Mouse (Mus musculus): Measurements from ENCODE around the gene Usf3. TPM values are rescaled to one million over a fixed set of nuclear protein-coding genes. Genes with fewer than 3 reads are reported as not detected.

The Usf3 gene
- total and polyA plus RNA-seq, 2 experiments: 6.9 to 9.4 TPM

GRCm38 (mm10) chr16:44216417-44216816 lies 43.4 kb downstream of the Usf3 start:
- no peak overlapping the region for H3K4me3 ChIP-seq (ENCODE audit: insufficient read depth, low read depth, low read length)
- 96% methylated on average over 7 of the region's 7 CpGs for WGBS
- no peaks in the 10 kb centered on the region for H3K4me1 ChIP-seq (ENCODE audit: control insufficient read depth, insufficient read depth, low read length)
- no peaks in the 10 kb centered on the region for H3K79me2 ChIP-seq (ENCODE audit: control insufficient read depth, insufficient read depth, low read length)
- no peaks in the 10 kb centered on the region for H3K27me3 ChIP-seq (ENCODE audit: control insufficient read depth, insufficient read depth, low read length)
- H3K9ac ChIP-seq (ENCODE audit: low read depth, low read length): no peak overlapping the region
- H3K27ac ChIP-seq (replicated peaks; ENCODE audit: insufficient read depth, low read depth, low read length): no peak overlapping the region
- no peak for TF ChIP-seq POLR2A (IDR thresholded peaks at IDR 0.05; ENCODE audit: extremely low read depth, insufficient read depth, low read length)
- no peak for TF ChIP-seq CTCF (IDR thresholded peaks at IDR 0.05; ENCODE audit: low read depth, low read length)
- DNase-seq (ENCODE audit: extremely low read depth, low read depth, low spot score): no peak
- H3K36me3 ChIP-seq (ENCODE audit: control insufficient read depth, insufficient read depth, low read length): peaks cover 46% of the 10 kb centered on the region

- Histone ChIP-seq H3K4me3 (ENCODE audit: insufficient read depth, low read depth, low read length) (no peak overlapping the region), H3K27ac (replicated peaks; ENCODE audit: insufficient read depth, low read depth, low read length) (no peak overlapping the region), H3K9ac (ENCODE audit: low read depth, low read length) (no peak overlapping the region), H3K4me1 (ENCODE audit: control insufficient read depth, insufficient read depth, low read length) (no peaks in the 10 kb centered on the region), H3K79me2 (ENCODE audit: control insufficient read depth, insufficient read depth, low read length) (no peaks in the 10 kb centered on the region), H3K36me3 (ENCODE audit: control insufficient read depth, insufficient read depth, low read length) (peaks cover 9% of the 10 kb centered on the region; the same call in 1 of the 2 replicates), H3K27me3 (ENCODE audit: control insufficient read depth, insufficient read depth, low read length) (no peaks in the 10 kb centered on the region)
- TF ChIP-seq POLR2A (IDR thresholded peaks at IDR 0.05; ENCODE audit: extremely low read depth, insufficient read depth, low read length) (no peak), CTCF (IDR thresholded peaks at IDR 0.05; ENCODE audit: low read depth, low read length) (no peak)
- 60% methylated on average over 6 of the region's 6 CpGs for WGBS
- DNase-seq (ENCODE audit: extremely low read depth, low read depth, low spot score): no peak
These were observed 48.4 kb downstream of the Usf3 start for GRCm38 (mm10) chr16:44221463-44221862.

- DNase-seq (ENCODE audit: extremely low read depth, low read depth, low spot score): no peak
- Histone ChIP-seq H3K27me3 (ENCODE audit: control insufficient read depth, insufficient read depth, low read length) (no peaks in the 10 kb centered on the region), H3K79me2 (ENCODE audit: control insufficient read depth, insufficient read depth, low read length) (no peaks in the 10 kb centered on the region), H3K9ac (ENCODE audit: low read depth, low read length) (no peak overlapping the region), H3K4me3 (ENCODE audit: insufficient read depth, low read depth, low read length) (no peak overlapping the region), H3K27ac (replicated peaks; ENCODE audit: insufficient read depth, low read depth, low read length) (no peak overlapping the region), H3K36me3 (ENCODE audit: control insufficient read depth, insufficient read depth, low read length) (no peaks in the 10 kb centered on the region), H3K4me1 (ENCODE audit: control insufficient read depth, insufficient read depth, low read length) (no peaks in the 10 kb centered on the region)
- TF ChIP-seq CTCF (IDR thresholded peaks at IDR 0.05; ENCODE audit: low read depth, low read length) (no peak), POLR2A (IDR thresholded peaks at IDR 0.05; ENCODE audit: extremely low read depth, insufficient read depth, low read length) (no peak)
- 89% methylated on average over 13 of the region's 13 CpGs for WGBS
These were observed 53.8 kb downstream of the Usf3 start for GRCm38 (mm10) chr16:44226706-44227291.

GRCm38 (mm10) chr16:44233019-44233418 lies 60.0 kb downstream of the Usf3 start:
- H3K4me3 ChIP-seq (ENCODE audit: insufficient read depth, low read depth, low read length): no peak overlapping the region
- no peak overlapping the region for H3K27ac ChIP-seq (replicated peaks; ENCODE audit: insufficient read depth, low read depth, low read length)
- DNase-seq (ENCODE audit: extremely low read depth, low read depth, low spot score): no peak
- no peaks in the 10 kb centered on the region for H3K36me3 ChIP-seq (ENCODE audit: control insufficient read depth, insufficient read depth, low read length)
- no peaks in the 10 kb centered on the region for H3K4me1 ChIP-seq (ENCODE audit: control insufficient read depth, insufficient read depth, low read length)
- WGBS: 84% methylated on average over 7 of the region's 7 CpGs
- TF ChIP-seq CTCF (IDR thresholded peaks at IDR 0.05; ENCODE audit: low read depth, low read length) (no peak), POLR2A (IDR thresholded peaks at IDR 0.05; ENCODE audit: extremely low read depth, insufficient read depth, low read length) (no peak)
- H3K27me3 ChIP-seq (ENCODE audit: control insufficient read depth, insufficient read depth, low read length): no peaks in the 10 kb centered on the region
- H3K79me2 ChIP-seq (ENCODE audit: control insufficient read depth, insufficient read depth, low read length): no peaks in the 10 kb centered on the region
- H3K9ac ChIP-seq (ENCODE audit: low read depth, low read length): no peak overlapping the region

GRCm38 (mm10) chr16:44237836-44238235 lies 64.8 kb downstream of the Usf3 start:
- 88% methylated on average over 3 of the region's 3 CpGs for WGBS
- H3K4me3 ChIP-seq (ENCODE audit: insufficient read depth, low read depth, low read length): no peak overlapping the region
- H3K27me3 ChIP-seq (ENCODE audit: control insufficient read depth, insufficient read depth, low read length): no peaks in the 10 kb centered on the region
- no peak overlapping the region for H3K9ac ChIP-seq (ENCODE audit: low read depth, low read length)
- TF ChIP-seq CTCF (IDR thresholded peaks at IDR 0.05; ENCODE audit: low read depth, low read length): no peak
- no peak for TF ChIP-seq POLR2A (IDR thresholded peaks at IDR 0.05; ENCODE audit: extremely low read depth, insufficient read depth, low read length)
- no peaks in the 10 kb centered on the region for H3K36me3 ChIP-seq (ENCODE audit: control insufficient read depth, insufficient read depth, low read length)
- H3K4me1 ChIP-seq (ENCODE audit: control insufficient read depth, insufficient read depth, low read length): no peaks in the 10 kb centered on the region
- no peak for DNase-seq (ENCODE audit: extremely low read depth, low read depth, low spot score)
- no peaks in the 10 kb centered on the region for H3K79me2 ChIP-seq (ENCODE audit: control insufficient read depth, insufficient read depth, low read length)
- H3K27ac ChIP-seq (replicated peaks; ENCODE audit: insufficient read depth, low read depth, low read length): no peak overlapping the region

GRCm38 (mm10) chr16:44238835-44239263 lies 65.8 kb downstream of the Usf3 start:
- H3K36me3 ChIP-seq (ENCODE audit: control insufficient read depth, insufficient read depth, low read length): no peaks in the 10 kb centered on the region
- WGBS: 53% methylated on average over 10 of the region's 10 CpGs
- H3K4me3 ChIP-seq (ENCODE audit: insufficient read depth, low read depth, low read length): no peak overlapping the region
- DNase-seq (ENCODE audit: extremely low read depth, low read depth, low spot score): no peak
- no peaks in the 10 kb centered on the region for H3K4me1 ChIP-seq (ENCODE audit: control insufficient read depth, insufficient read depth, low read length)
- H3K27me3 ChIP-seq (ENCODE audit: control insufficient read depth, insufficient read depth, low read length): no peaks in the 10 kb centered on the region
- TF ChIP-seq POLR2A (IDR thresholded peaks at IDR 0.05; ENCODE audit: extremely low read depth, insufficient read depth, low read length): no peak
- no peak for TF ChIP-seq CTCF (IDR thresholded peaks at IDR 0.05; ENCODE audit: low read depth, low read length)
- no peak overlapping the region for H3K27ac ChIP-seq (replicated peaks; ENCODE audit: insufficient read depth, low read depth, low read length)
- H3K9ac ChIP-seq (ENCODE audit: low read depth, low read length): no peak overlapping the region
- no peaks in the 10 kb centered on the region for H3K79me2 ChIP-seq (ENCODE audit: control insufficient read depth, insufficient read depth, low read length)

Measured in liver, adult 2 months (tissue).